Mouse (Mus musculus) left cerebral cortex, adult 2 months (tissue): ENCODE measurements at regions not wholly inside any gene's neighbourhood (a gene's known extent, or its start where the extent isn't known, plus 50 kb on each side); places are given as distances from the start of the nearest gene placed in this dataset.

ENCODE experiments used
- DNase-seq, 2 experiments: peaks; one replicate each; pipeline ENCODE4 v3.0.0; 2021 to 2022; ENCODE audit warnings: low spot score in 2 of 2, mixed read lengths in 1 of 2; ENCODE audit errors: extremely low spot score in 1 of 2
- H3K27ac ChIP-seq: fragments of 200-600 bp; 2 replicates; pipeline ENCODE4 v1.8.1; 2022
- H3K4me3 ChIP-seq: fragments of 200-600 bp; 2 replicates; pipeline ENCODE4 v1.8.1; 2022
- CTCF ChIP-seq: fragments of 200-600 bp; IDR thresholded peaks from 2 replicates; pipeline ENCODE4 v1.8.1; 2022; ENCODE audit warnings: antibody characterized with exemption, mild to moderate bottlenecking, moderate library complexity
- intact Hi-C: fragments of 180-260 bp; cut with DNase I; formaldehyde crosslinking; loops from one replicate; pipeline ENCODE4 v1.15.1; 2025

DNA sequence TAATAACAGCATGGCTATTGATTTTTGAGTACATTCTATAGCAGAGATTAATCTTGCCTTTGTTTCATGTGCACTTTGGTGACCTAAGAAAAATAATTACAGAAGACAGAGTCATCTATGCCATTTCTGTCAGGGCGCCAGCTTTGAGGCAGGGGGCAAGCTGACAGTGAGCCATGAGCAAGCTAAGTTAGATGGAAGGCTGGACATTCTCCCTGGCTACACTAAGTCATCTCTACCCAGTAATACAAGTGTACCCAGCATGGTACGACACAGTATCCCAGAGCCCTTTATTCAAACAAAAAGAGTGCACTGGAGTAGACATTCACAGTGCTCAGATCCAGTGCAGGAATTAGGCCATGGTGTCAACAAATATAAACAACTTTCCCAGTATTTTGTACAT, 549.6 kb upstream of the Lcorl start:
- no peak for TF ChIP-seq CTCF
- no peak for DNase-seq
- intact Hi-C loops: no loop called here
- H3K4me3 ChIP-seq: no peak overlapping the region
- no peak overlapping the region for H3K27ac ChIP-seq

DNA sequence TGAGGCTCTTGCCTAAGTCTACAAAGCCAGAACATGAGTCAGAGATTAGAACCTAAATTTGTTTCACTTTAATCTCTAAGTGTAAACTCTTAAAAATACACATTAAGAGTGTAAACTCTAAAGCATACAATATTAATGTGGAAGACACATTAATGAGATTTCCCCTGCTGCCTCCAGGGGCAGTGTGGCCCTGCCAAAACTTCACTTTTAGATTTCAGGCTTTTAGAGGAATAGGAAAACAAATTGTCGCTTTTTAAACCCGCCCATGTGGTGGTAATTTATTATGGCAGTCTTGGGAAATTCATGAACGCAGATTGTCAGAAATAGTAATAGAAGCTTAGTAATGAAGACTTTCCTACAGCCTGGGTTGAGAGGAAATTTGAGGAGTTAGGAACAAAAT, 549.0 kb upstream of the Lcorl start:
- peak; percentile 49 for TF ChIP-seq CTCF
- no peak for DNase-seq
- Histone ChIP-seq H3K27ac (no peak overlapping the region), H3K4me3 (no peak overlapping the region)
- intact Hi-C loops: no loop called here

- H3K27ac ChIP-seq: no peak overlapping the region
- no peak overlapping the region for H3K4me3 ChIP-seq
- intact Hi-C loops: no loop called here
- TF ChIP-seq CTCF: no peak
- DNase-seq: no peak
Measured at GRCm38 (mm10) chr5:46386591-46386990, 529.2 kb upstream of the Lcorl start.

GRCm38 (mm10) chr5:46367328-46367727, 509.9 kb upstream of the Lcorl start:
- no peak overlapping the region for H3K4me3 ChIP-seq
- no peak overlapping the region for H3K27ac ChIP-seq
- no peak for TF ChIP-seq CTCF
- intact Hi-C loops: no loop called here
- no peak for DNase-seq

GRCm38 (mm10) chr5:46363661-46364060, 506.2 kb upstream of the Lcorl start:
- Histone ChIP-seq H3K27ac (no peak overlapping the region), H3K4me3 (no peak overlapping the region)
- intact Hi-C loops: no loop called here
- TF ChIP-seq CTCF: no peak
- no peak for DNase-seq

DNA sequence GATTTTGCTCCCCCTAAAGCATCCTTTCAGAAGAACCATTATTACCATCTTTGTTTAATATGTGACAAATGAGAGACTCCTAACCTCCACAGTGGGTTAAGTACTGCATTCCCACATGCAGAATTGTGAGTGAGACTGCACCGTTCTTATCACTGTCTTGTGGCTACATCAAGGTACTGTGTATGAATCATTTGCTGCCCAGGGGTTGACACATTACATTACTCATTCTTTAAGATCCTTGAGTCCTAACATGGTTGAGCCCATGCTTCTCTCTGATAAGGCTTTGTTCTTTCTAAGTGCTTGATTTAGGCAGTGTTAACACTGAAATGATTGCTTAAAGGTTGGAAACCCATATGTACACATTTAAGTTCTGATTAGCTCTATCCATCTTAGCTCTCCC, 504.2 kb upstream of the Lcorl start:
- Histone ChIP-seq H3K4me3 (no peak overlapping the region), H3K27ac (no peak overlapping the region)
- no peak for TF ChIP-seq CTCF
- intact Hi-C loops: no loop called here
- no peak for DNase-seq

- no peak for DNase-seq
- no peak overlapping the region for H3K27ac ChIP-seq
- no peak overlapping the region for H3K4me3 ChIP-seq
- intact Hi-C loops: loop anchor here (5.0 kb wide), 2 partner anchors 491 to 871 kb away; partner anchors contain the start of gene Lcorl
- TF ChIP-seq CTCF: no peak
Measured at GRCm38 (mm10) chr5:46348448-46348847, 491.0 kb upstream of the Lcorl start.

DNA sequence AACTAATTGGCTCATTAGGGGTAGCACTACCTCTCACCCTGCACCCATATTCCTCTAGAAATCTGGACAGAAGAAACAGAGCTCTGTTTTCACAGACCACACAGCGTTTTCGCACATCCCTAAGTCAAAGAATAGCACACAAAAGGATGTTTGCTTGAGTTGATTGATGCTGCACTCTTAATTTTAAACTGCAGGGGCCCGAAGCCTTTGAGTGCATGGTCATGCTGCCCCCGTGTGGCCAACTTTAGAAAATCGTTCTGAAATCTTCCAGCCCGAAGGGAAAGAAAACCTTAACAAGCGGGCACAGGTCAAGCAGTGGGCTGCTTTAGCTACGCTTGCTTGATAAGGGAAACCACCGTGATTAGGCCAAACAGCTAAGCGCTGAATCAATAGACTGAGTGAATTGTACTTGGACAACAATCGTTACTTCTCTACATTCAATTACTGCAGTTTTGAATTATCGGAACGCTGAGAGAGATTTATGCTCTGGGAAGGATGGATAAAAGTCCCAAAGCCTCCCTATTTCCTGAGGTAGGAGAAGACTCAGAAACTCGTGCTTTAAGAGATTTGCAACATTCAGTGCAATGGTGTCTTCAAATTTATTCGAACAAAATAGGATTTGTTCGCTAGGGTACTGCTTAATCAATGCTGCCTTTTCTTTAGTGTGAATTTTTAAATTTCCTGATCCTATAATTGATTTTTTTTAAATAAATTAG, 490.1 kb upstream of the Lcorl start:
- intact Hi-C loops: loop anchor here (1.0 to 5.0 kb wide), 5 partner anchors 490 to 870 kb away; partner anchors contain the start of genes Lcorl and Ncapg
- H3K27ac ChIP-seq: no peak overlapping the region
- DNase-seq: peak; percentile 82 to 84
- TF ChIP-seq CTCF: peak; percentile 94
- peak overlapping the region; percentile 28; the same call in 1 of the 2 replicates for H3K4me3 ChIP-seq

DNA sequence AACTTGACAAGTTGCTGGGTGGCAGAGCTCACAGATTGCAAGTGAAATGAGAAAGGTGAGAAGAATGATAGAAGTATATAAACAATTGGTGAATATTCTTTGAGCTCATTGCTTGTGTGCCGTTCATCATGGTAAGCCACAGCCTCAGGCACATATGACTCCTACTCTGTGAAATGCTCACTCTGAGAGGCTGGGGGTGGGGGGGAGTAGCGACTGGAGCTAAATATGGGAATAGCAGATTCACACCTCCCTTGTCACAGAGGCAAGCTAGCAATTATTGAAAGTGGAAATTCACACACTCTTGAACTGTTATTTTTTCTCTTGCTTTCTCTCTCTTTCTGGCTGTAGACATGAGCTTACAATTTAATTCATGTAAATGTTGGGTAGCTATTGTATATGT, 481.0 kb upstream of the Lcorl start:
- H3K4me3 ChIP-seq: no peak overlapping the region
- intact Hi-C loops: loop anchor here (5.0 kb wide), 2 partner anchors 111 to 316 kb away; no protein-coding TSS in a partner anchor
- no peak overlapping the region for H3K27ac ChIP-seq
- no peak for DNase-seq
- no peak for TF ChIP-seq CTCF

GRCm38 (mm10) chr5:46330880-46331279, 473.5 kb upstream of the Lcorl start:
- intact Hi-C loops: no loop called here
- Histone ChIP-seq H3K27ac (no peak overlapping the region), H3K4me3 (no peak overlapping the region)
- no peak for TF ChIP-seq CTCF
- no peak for DNase-seq
